Mouse (Mus musculus) embryonic facial prominence, embryonic 12.5 days (tissue): ENCODE results near the gene Enpp6. TPM values are rescaled to one million over a fixed set of nuclear protein-coding genes. Genes with fewer than 3 reads are reported as not detected.

Experiments used
- ATAC-seq: fragments of 200-750 bp; cut with Nextera tagmentation; 2 replicates; pipeline ENCODE4 v1.8.0; 2017; ENCODE audit not compliant: insufficient number of reproducible peaks, insufficient read depth, low FRiP score, low TSS enrichment
- H3K27ac ChIP-seq: fragments of 300-500 bp; sonication (generic); 2 replicates; pipeline ENCODE4 v1.5.1; 2016; ENCODE audit warnings: mild to moderate bottlenecking
- H3K27me3 ChIP-seq: fragments of 300-500 bp; sonication (generic); 2 replicates; pipeline ENCODE4 v1.6.1; 2016; ENCODE audit warnings: mild to moderate bottlenecking, moderate library complexity
- H3K36me3 ChIP-seq: fragments of 300-500 bp; sonication (generic); 2 replicates; pipeline ENCODE4 v1.6.1; 2016; ENCODE audit warnings: mild to moderate bottlenecking
- H3K4me1 ChIP-seq: fragments of 300-500 bp; sonication (generic); 2 replicates; pipeline ENCODE4 v1.6.1; 2016
- H3K4me2 ChIP-seq: fragments of 300-500 bp; sonication (generic); replicated peaks from 2 replicates; pipeline ENCODE4 v1.6.1; 2016; ENCODE audit warnings: mild to moderate bottlenecking, moderate library complexity
- H3K4me3 ChIP-seq: fragments of 300-500 bp; sonication (generic); 2 replicates; pipeline ENCODE4 v1.5.1; 2016; ENCODE audit warnings: mild to moderate bottlenecking
- H3K9ac ChIP-seq: fragments of 300-500 bp; sonication (generic); 2 replicates; pipeline ENCODE4 v1.6.1; 2016; ENCODE audit warnings: mild to moderate bottlenecking, moderate library complexity
- H3K9me3 ChIP-seq: fragments of 300-500 bp; sonication (generic); 2 replicates; pipeline ENCODE4 v1.6.1; 2016; ENCODE audit warnings: mild to moderate bottlenecking, moderate library complexity
- WGBS: fragments of 180-500 bp; shearing (Covaris S2); methylation state at CpG from one replicate; pipeline ENCODE4 v1.1.7; 2016; 5-methylcytosine and 5-hydroxymethylcytosine counted together
- polyA plus RNA-seq: library from polyadenylated mRNA; unstranded; fragments of >200 nt; fragmentation: Nextera tagmentation; extraction: Ambion mirVana; gene quantifications from 2 replicates; pipeline ENCODE4 v1.2.1, GENCODE M21; 2016

The Enpp6 gene
- polyA plus RNA-seq = 0.42 and 0.46 TPM in 2 replicates

- H3K4me1 ChIP-seq = no peaks in the 10 kb centered on the region
- no peaks in the 10 kb centered on the region for H3K9me3 ChIP-seq
- ATAC-seq = no peak
- no peaks in the 10 kb centered on the region for H3K36me3 ChIP-seq
- no peaks in the 10 kb centered on the region for H3K27me3 ChIP-seq
- H3K27ac ChIP-seq = no peak within 1 kb of the TSS
- WGBS = 90% methylated on average over 8 of the region's 8 CpGs
- H3K4me3 ChIP-seq = no peak within 1 kb of the TSS
- H3K9ac ChIP-seq = no peak within 1 kb of the TSS
- no peak within 1 kb of the TSS for H3K4me2 ChIP-seq
These were observed at the start of gene Enpp6 for GRCm38 (mm10) chr8:46986386-46987140. Enpp6 (plus strand) TSS chr8:46986887.

GRCm38 (mm10) chr8:46938218-46938617 is 48.5 kb upstream of the Enpp6 start:
- H3K4me2 ChIP-seq = no peak overlapping the region
- H3K4me3 ChIP-seq = no peak overlapping the region
- peaks cover 10% of the 10 kb centered on the region; the same call in 1 of the 2 replicates for H3K4me1 ChIP-seq
- WGBS = 85% methylated on average over 4 of the region's 4 CpGs
- H3K36me3 ChIP-seq = no peaks in the 10 kb centered on the region
- H3K9me3 ChIP-seq = 0 out of 2 replicates have a peak, but pooled peaks cover 3% of the 10 kb centered on the region
- no peaks in the 10 kb centered on the region for H3K27me3 ChIP-seq
- no peak overlapping the region for H3K9ac ChIP-seq
- no peak overlapping the region for H3K27ac ChIP-seq
- ATAC-seq = no peak

GRCm38 (mm10) chr8:46941295-46941694 is 45.4 kb upstream of the Enpp6 start:
- Histone ChIP-seq H3K27me3 (no peaks in the 10 kb centered on the region), H3K4me2 (no peak overlapping the region), H3K36me3 (no peaks in the 10 kb centered on the region), H3K9me3 (0 out of 2 replicates have a peak, but pooled peaks cover 3% of the 10 kb centered on the region), H3K27ac (no peak overlapping the region), H3K9ac (no peak overlapping the region), H3K4me1 (peaks cover 10% of the 10 kb centered on the region; the same call in 1 of the 2 replicates), H3K4me3 (no peak overlapping the region)
- 76% methylated on average over 11 of the region's 11 CpGs for WGBS
- no peak for ATAC-seq

- no peak overlapping the region for H3K4me3 ChIP-seq
- peaks cover 10% of the 10 kb centered on the region; the same call in 1 of the 2 replicates for H3K4me1 ChIP-seq
- 59% methylated on average over 15 of the region's 15 CpGs for WGBS
- H3K27me3 ChIP-seq = no peaks in the 10 kb centered on the region
- H3K4me2 ChIP-seq = no peak overlapping the region
- 0 out of 2 replicates have a peak, but pooled peaks cover 3% of the 10 kb centered on the region for H3K9me3 ChIP-seq
- no peak overlapping the region for H3K27ac ChIP-seq
- ATAC-seq = no peak
- H3K36me3 ChIP-seq = no peaks in the 10 kb centered on the region
- no peak overlapping the region for H3K9ac ChIP-seq
These were observed 44.7 kb upstream of the Enpp6 start for GRCm38 (mm10) chr8:46941731-46942650.

- H3K4me1 ChIP-seq = peaks cover 10% of the 10 kb centered on the region; the same call in 1 of the 2 replicates
- H3K9me3 ChIP-seq = 0 out of 2 replicates have a peak, but pooled peaks cover 3% of the 10 kb centered on the region
- no peak overlapping the region for H3K4me3 ChIP-seq
- H3K36me3 ChIP-seq = no peaks in the 10 kb centered on the region
- no peak for ATAC-seq
- H3K27ac ChIP-seq = no peak overlapping the region
- WGBS = 78% methylated on average over 11 of the region's 11 CpGs
- no peak overlapping the region for H3K9ac ChIP-seq
- H3K27me3 ChIP-seq = no peaks in the 10 kb centered on the region
- H3K4me2 ChIP-seq = no peak overlapping the region
These were observed 44.0 kb upstream of the Enpp6 start for GRCm38 (mm10) chr8:46942651-46943024.

- Histone ChIP-seq H3K27ac (no peak overlapping the region), H3K27me3 (no peaks in the 10 kb centered on the region), H3K36me3 (no peaks in the 10 kb centered on the region), H3K4me3 (no peak overlapping the region), H3K9me3 (0 out of 2 replicates have a peak, but pooled peaks cover 3% of the 10 kb centered on the region), H3K4me2 (no peak overlapping the region), H3K9ac (no peak overlapping the region), H3K4me1 (peaks cover 10% of the 10 kb centered on the region; the same call in 1 of the 2 replicates)
- 79% methylated on average over 4 of the region's 4 CpGs for WGBS
- ATAC-seq = no peak
These were observed 43.4 kb upstream of the Enpp6 start for GRCm38 (mm10) chr8:46943337-46943736.

GRCm38 (mm10) chr8:46946181-46946580 is 40.5 kb upstream of the Enpp6 start:
- Histone ChIP-seq H3K36me3 (no peaks in the 10 kb centered on the region), H3K9me3 (no peaks in the 10 kb centered on the region), H3K4me1 (peaks cover 10% of the 10 kb centered on the region; the same call in 1 of the 2 replicates), H3K4me3 (no peak overlapping the region), H3K27me3 (no peaks in the 10 kb centered on the region), H3K4me2 (no peak overlapping the region), H3K27ac (no peak overlapping the region), H3K9ac (no peak overlapping the region)
- ATAC-seq = no peak
- WGBS = 72% methylated on average over 5 of the region's 5 CpGs

- 83% methylated on average over 14 of the region's 14 CpGs for WGBS
- ATAC-seq = no peak
These were observed 38.5 kb upstream of the Enpp6 start for GRCm38 (mm10) chr8:46948091-46948757.

GRCm38 (mm10) chr8:46953472-46953871 is 33.2 kb upstream of the Enpp6 start:
- Histone ChIP-seq H3K9me3 (no peaks in the 10 kb centered on the region), H3K4me1 (no peaks in the 10 kb centered on the region), H3K36me3 (no peaks in the 10 kb centered on the region), H3K27me3 (no peaks in the 10 kb centered on the region), H3K4me2 (no peak overlapping the region), H3K4me3 (no peak overlapping the region), H3K27ac (no peak overlapping the region), H3K9ac (no peak overlapping the region)
- no peak for ATAC-seq
- 18% methylated on average over 7 of the region's 7 CpGs for whole genome bisulfite sequencing

More at GRCm38 (mm10) chr8:46948091-46948757, 38.5 kb upstream of the Enpp6 start:
- Histone ChIP-seq H3K9ac (no peak overlapping the region), H3K9me3 (no peaks in the 10 kb centered on the region), H3K27me3 (no peaks in the 10 kb centered on the region), H3K27ac (no peak overlapping the region), H3K4me3 (no peak overlapping the region), H3K36me3 (no peaks in the 10 kb centered on the region), H3K4me1 (no peaks in the 10 kb centered on the region), H3K4me2 (no peak overlapping the region)

GRCm38 (mm10) chr8:46962630-46963427 is 23.9 kb upstream of the Enpp6 start:
- no peak for ATAC-seq
- 56% methylated on average over 10 of the region's 10 CpGs for WGBS
- no peak overlapping the region for H3K4me2 ChIP-seq

More at GRCm38 (mm10) chr8:46962630-46963427, 23.9 kb upstream of the Enpp6 start:
- H3K9ac ChIP-seq = no peak overlapping the region
- H3K4me3 ChIP-seq = no peak overlapping the region
- H3K36me3 ChIP-seq = no peaks in the 10 kb centered on the region
- no peaks in the 10 kb centered on the region for H3K27me3 ChIP-seq
- H3K27ac ChIP-seq = no peak overlapping the region
- H3K4me1 ChIP-seq = 0 out of 2 replicates have a peak, but pooled peaks cover 4% of the 10 kb centered on the region
- H3K9me3 ChIP-seq = no peaks in the 10 kb centered on the region
